Mouse (Mus musculus): ENCODE measurements at regions not wholly inside any gene's neighbourhood (a gene's known extent, or its start where the extent isn't known, plus 50 kb on each side); places are given as distances from the start of the nearest gene placed in this dataset.
A peak's percentile ranks its signal among the peaks of the same experiment; 100 is the strongest.
"Not testable (repeated sequence)": the region's sequence is repeated elsewhere in the genome, so short reads cannot be mapped to it uniquely, and the experiment has no call there.

- Histone ChIP-seq H3K27me3 (ENCODE audit: control insufficient read depth, insufficient read depth, low read length) (no peaks in the 10 kb centered on the region), H3K9ac (ENCODE audit: low read depth, low read length) (no peak overlapping the region), H3K9me3 (ENCODE audit: control insufficient read depth, low read length) (no peaks in the 10 kb centered on the region), H3K4me3 (ENCODE audit: low read depth, low read length) (no peak overlapping the region), H3K4me2 (replicated peaks; ENCODE audit: low read depth, low read length) (no peak overlapping the region), H3K4me1 (replicated peaks; ENCODE audit: control insufficient read depth, insufficient read depth, low read length) (no peaks in the 10 kb centered on the region), H3K36me3 (ENCODE audit: control insufficient read depth, insufficient read depth, low read length) (no peaks in the 10 kb centered on the region), H3K27ac (ENCODE audit: low read depth, low read length) (no peak overlapping the region)
- 78% methylated on average over 6 of the region's 6 CpGs for WGBS
- ATAC-seq (ENCODE audit: low FRiP score) (no peak), DNase-seq (ENCODE audit: low spot score) (no peak)
Observed at GRCm38 (mm10) chr10:120284785-120285184, 57.9 kb downstream of the Llph start.

GRCm38 (mm10) chr10:120291912-120292311, 65.0 kb downstream of the Llph start:
- Histone ChIP-seq H3K9ac (ENCODE audit: low read depth, low read length) (no peak overlapping the region), H3K27ac (ENCODE audit: low read depth, low read length) (no peak overlapping the region), H3K4me2 (replicated peaks; ENCODE audit: low read depth, low read length) (no peak overlapping the region), H3K9me3 (ENCODE audit: control insufficient read depth, low read length) (no peaks in the 10 kb centered on the region), H3K36me3 (ENCODE audit: control insufficient read depth, insufficient read depth, low read length) (no peaks in the 10 kb centered on the region), H3K4me3 (ENCODE audit: low read depth, low read length) (no peak overlapping the region), H3K4me1 (replicated peaks; ENCODE audit: control insufficient read depth, insufficient read depth, low read length) (no peaks in the 10 kb centered on the region), H3K27me3 (ENCODE audit: control insufficient read depth, insufficient read depth, low read length) (no peaks in the 10 kb centered on the region)
- ATAC-seq (ENCODE audit: low FRiP score): no peak
- WGBS: 90% methylated on average over 3 of the region's 3 CpGs
- DNase-seq (ENCODE audit: low spot score): no peak

- H3K4me1 ChIP-seq (replicated peaks; ENCODE audit: control insufficient read depth, insufficient read depth, low read length); H3K36me3 ChIP-seq (ENCODE audit: control insufficient read depth, insufficient read depth, low read length); H3K9ac ChIP-seq (ENCODE audit: low read depth, low read length); H3K4me2 ChIP-seq (replicated peaks; ENCODE audit: low read depth, low read length); ATAC-seq (ENCODE audit: low FRiP score); H3K4me3 ChIP-seq (ENCODE audit: low read depth, low read length); DNase-seq (ENCODE audit: low spot score); H3K9me3 ChIP-seq (ENCODE audit: control insufficient read depth, low read length); H3K27me3 ChIP-seq (ENCODE audit: control insufficient read depth, insufficient read depth, low read length); H3K27ac ChIP-seq (ENCODE audit: low read depth, low read length): not testable (repeated sequence)
- 96% methylated on average over 13 of the region's 13 CpGs for WGBS
Observed at GRCm38 (mm10) chr10:120293381-120293780, 66.5 kb downstream of the Llph start.

- Histone ChIP-seq H3K9me3 (ENCODE audit: control insufficient read depth, low read length) (no peaks in the 10 kb centered on the region), H3K27me3 (ENCODE audit: control insufficient read depth, insufficient read depth, low read length) (no peaks in the 10 kb centered on the region), H3K4me3 (ENCODE audit: low read depth, low read length) (no peak overlapping the region), H3K27ac (ENCODE audit: low read depth, low read length) (no peak overlapping the region), H3K36me3 (ENCODE audit: control insufficient read depth, insufficient read depth, low read length) (no peaks in the 10 kb centered on the region), H3K9ac (ENCODE audit: low read depth, low read length) (no peak overlapping the region), H3K4me1 (replicated peaks; ENCODE audit: control insufficient read depth, insufficient read depth, low read length) (no peaks in the 10 kb centered on the region), H3K4me2 (replicated peaks; ENCODE audit: low read depth, low read length) (no peak overlapping the region)
- 70% methylated on average over 9 of the region's 9 CpGs for WGBS
- DNase-seq (ENCODE audit: low spot score): peak; percentile 22
- ATAC-seq (ENCODE audit: low FRiP score): no peak
Observed at GRCm38 (mm10) chr10:120294487-120294886, 67.6 kb downstream of the Llph start.

- Histone ChIP-seq H3K36me3 (ENCODE audit: control insufficient read depth, insufficient read depth, low read length) (no peaks in the 10 kb centered on the region), H3K9ac (ENCODE audit: low read depth, low read length) (no peak overlapping the region), H3K4me1 (replicated peaks; ENCODE audit: control insufficient read depth, insufficient read depth, low read length) (no peaks in the 10 kb centered on the region), H3K9me3 (ENCODE audit: control insufficient read depth, low read length) (no peaks in the 10 kb centered on the region), H3K4me2 (replicated peaks; ENCODE audit: low read depth, low read length) (no peak overlapping the region), H3K27ac (ENCODE audit: low read depth, low read length) (no peak overlapping the region), H3K4me3 (ENCODE audit: low read depth, low read length) (no peak overlapping the region), H3K27me3 (ENCODE audit: control insufficient read depth, insufficient read depth, low read length) (no peaks in the 10 kb centered on the region)
- ATAC-seq (ENCODE audit: low FRiP score): no peak
- no peak for DNase-seq (ENCODE audit: low spot score)
Observed at GRCm38 (mm10) chr10:120297311-120297710, 70.4 kb downstream of the Llph start.

- Histone ChIP-seq H3K4me2 (replicated peaks; ENCODE audit: low read depth, low read length) (no peak overlapping the region), H3K9me3 (ENCODE audit: control insufficient read depth, low read length) (no peaks in the 10 kb centered on the region), H3K4me1 (replicated peaks; ENCODE audit: control insufficient read depth, insufficient read depth, low read length) (no peaks in the 10 kb centered on the region), H3K36me3 (ENCODE audit: control insufficient read depth, insufficient read depth, low read length) (no peaks in the 10 kb centered on the region), H3K27me3 (ENCODE audit: control insufficient read depth, insufficient read depth, low read length) (no peaks in the 10 kb centered on the region), H3K4me3 (ENCODE audit: low read depth, low read length) (no peak overlapping the region), H3K9ac (ENCODE audit: low read depth, low read length) (no peak overlapping the region), H3K27ac (ENCODE audit: low read depth, low read length) (no peak overlapping the region)
- DNase-seq (ENCODE audit: low spot score) (no peak), ATAC-seq (ENCODE audit: low FRiP score) (no peak)
- 80% methylated on average over 14 of the region's 14 CpGs for WGBS
Observed at GRCm38 (mm10) chr10:120298293-120298927, 71.5 kb downstream of the Llph start.

- DNase-seq (ENCODE audit: low spot score) (peak; percentile 63), ATAC-seq (ENCODE audit: low FRiP score) (no peak)
- Histone ChIP-seq H3K4me1 (replicated peaks; ENCODE audit: control insufficient read depth, insufficient read depth, low read length) (no peaks in the 10 kb centered on the region), H3K9me3 (ENCODE audit: control insufficient read depth, low read length) (no peaks in the 10 kb centered on the region), H3K27me3 (ENCODE audit: control insufficient read depth, insufficient read depth, low read length) (no peaks in the 10 kb centered on the region), H3K27ac (ENCODE audit: low read depth, low read length) (no peak overlapping the region), H3K9ac (ENCODE audit: low read depth, low read length) (no peak overlapping the region), H3K4me3 (ENCODE audit: low read depth, low read length) (no peak overlapping the region), H3K36me3 (ENCODE audit: control insufficient read depth, insufficient read depth, low read length) (no peaks in the 10 kb centered on the region), H3K4me2 (replicated peaks; ENCODE audit: low read depth, low read length) (no peak overlapping the region)
- 36% methylated on average over 5 of the region's 5 CpGs for WGBS
Observed at GRCm38 (mm10) chr10:120306010-120306409, 79.1 kb downstream of the Llph start.

- 61% methylated on average over 5 of the region's 5 CpGs for WGBS
- ATAC-seq (ENCODE audit: low FRiP score) (no peak), DNase-seq (ENCODE audit: low spot score) (no peak)
- no peak overlapping the region for H3K4me2 ChIP-seq (replicated peaks; ENCODE audit: low read depth, low read length)
- no peaks in the 10 kb centered on the region for H3K27me3 ChIP-seq (ENCODE audit: control insufficient read depth, insufficient read depth, low read length)
- no peak overlapping the region for H3K27ac ChIP-seq (ENCODE audit: low read depth, low read length)
- no peaks in the 10 kb centered on the region for H3K36me3 ChIP-seq (ENCODE audit: control insufficient read depth, insufficient read depth, low read length)
- no peak overlapping the region for H3K9ac ChIP-seq (ENCODE audit: low read depth, low read length)
- no peaks in the 10 kb centered on the region for H3K4me1 ChIP-seq (replicated peaks; ENCODE audit: control insufficient read depth, insufficient read depth, low read length)
- H3K9me3 ChIP-seq (ENCODE audit: control insufficient read depth, low read length): no peaks in the 10 kb centered on the region
- H3K4me3 ChIP-seq (ENCODE audit: low read depth, low read length): no peak overlapping the region
Observed at GRCm38 (mm10) chr10:120308681-120309080, 81.8 kb downstream of the Llph start.
